Mouse (Mus musculus) cerebral cortex, adult 2 months (tissue): ENCODE measurements around the gene Hils1.

Source experiments
- WGBS: fragments of 180-500 bp; shearing (Covaris S2); methylation state at CpG from one replicate; pipeline ENCODE4 v1.1.7; 2018; 5-methylcytosine and 5-hydroxymethylcytosine counted together

The Hils1 gene

GRCm38 (mm10) chr11:95004136-95004936 lies 36.9 kb downstream of the Hils1 start:
- WGBS: 75% methylated on average over 12 of the region's 12 CpGs

- WGBS: 36% methylated on average over 6 of the region's 6 CpGs
Observed at GRCm38 (mm10) chr11:95004937-95005198, 37.5 kb downstream of the Hils1 start.

- WGBS: 47% methylated on average over 4 of the region's 4 CpGs
Observed at GRCm38 (mm10) chr11:95006038-95006437, 38.6 kb downstream of the Hils1 start.

- WGBS: 3% methylated on average over 27 of the region's 27 CpGs
Observed at GRCm38 (mm10) chr11:95006525-95007219, 39.3 kb downstream of the Hils1 start.

GRCm38 (mm10) chr11:95007418-95007817 lies 40.0 kb downstream of the Hils1 start:
- 69% methylated on average over 3 of the region's 3 CpGs for WGBS

- 15% methylated on average over 15 of the region's 15 CpGs for WGBS
Observed at GRCm38 (mm10) chr11:95008661-95009628, 41.6 kb downstream of the Hils1 start.

GRCm38 (mm10) chr11:95009629-95010014 lies 42.2 kb downstream of the Hils1 start, which contains the start of gene Samd14:
TSS of gene Samd14 (plus strand) at chr11:95009879.
- under 1% methylated on average over 30 of the region's 32 CpGs for WGBS

- WGBS: 1% methylated on average over 40 of the region's 40 CpGs
Observed at GRCm38 (mm10) chr11:95010141-95010739, 42.8 kb downstream of the Hils1 start.

- 35% methylated on average over 4 of the region's 4 CpGs for WGBS
Observed at GRCm38 (mm10) chr11:95010841-95011403, 43.5 kb downstream of the Hils1 start.

GRCm38 (mm10) chr11:95011416-95011815 lies 44.0 kb downstream of the Hils1 start:
- WGBS: 73% methylated on average over 1 of the region's 1 CpGs

GRCm38 (mm10) chr11:95012075-95012474 lies 44.7 kb downstream of the Hils1 start:
- 54% methylated on average over 3 of the region's 3 CpGs for WGBS

- WGBS: 61% methylated on average over 3 of the region's 3 CpGs
Observed at GRCm38 (mm10) chr11:95012487-95012886, 45.1 kb downstream of the Hils1 start.

GRCm38 (mm10) chr11:95015484-95015883 lies 48.1 kb downstream of the Hils1 start:
- WGBS: 89% methylated on average over 3 of the region's 3 CpGs
